Mouse (Mus musculus): ENCODE data around the gene ccdc198.
"Not testable (repeated sequence)": the region's sequence is repeated elsewhere in the genome, so short reads cannot be mapped to it uniquely, and the experiment has no call there.

The ccdc198 gene

GRCm38 (mm10) chr14:49245126-49245714, at the start of gene ccdc198:
TSS of gene ccdc198 (minus strand) at chr14:49245474.
- no peak for DNase-seq (ENCODE audit: low spot score)

GRCm38 (mm10) chr14:49293802-49294449, 48.7 kb upstream of the ccdc198 start:
- no peak for DNase-seq (ENCODE audit: low spot score)

GRCm38 (mm10) chr14:49290029-49290745, 44.9 kb upstream of the ccdc198 start:
- DNase-seq (ENCODE audit: low spot score) = no peak

- DNase-seq (ENCODE audit: low spot score) = no peak
Measured at GRCm38 (mm10) chr14:49283784-49284655, 38.7 kb upstream of the ccdc198 start.

DNA sequence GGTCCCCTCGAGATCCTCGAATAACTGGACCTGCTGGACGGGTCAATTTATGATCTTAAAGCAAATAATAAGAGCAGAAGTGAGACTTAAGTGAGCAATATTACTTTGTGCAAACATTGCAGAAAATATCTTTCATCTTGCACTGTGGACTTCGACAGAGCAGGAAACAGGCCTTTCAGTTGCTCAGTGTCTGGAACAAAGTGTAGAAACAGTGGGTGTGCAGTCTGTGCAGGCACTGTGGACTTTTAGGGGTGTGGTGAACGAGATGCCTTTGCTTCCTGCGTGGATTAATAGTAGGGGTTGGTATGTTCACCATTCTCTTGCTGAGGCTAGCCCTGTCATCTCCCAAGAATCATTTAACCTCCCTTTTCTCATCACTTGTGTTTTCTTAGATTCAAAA, 33.6 kb upstream of the ccdc198 start:
- no peak for DNase-seq (ENCODE audit: low spot score)

- DNase-seq (ENCODE audit: low spot score) = not testable (repeated sequence)
Measured at GRCm38 (mm10) chr14:49278479-49278878, 33.2 kb upstream of the ccdc198 start.

DNA sequence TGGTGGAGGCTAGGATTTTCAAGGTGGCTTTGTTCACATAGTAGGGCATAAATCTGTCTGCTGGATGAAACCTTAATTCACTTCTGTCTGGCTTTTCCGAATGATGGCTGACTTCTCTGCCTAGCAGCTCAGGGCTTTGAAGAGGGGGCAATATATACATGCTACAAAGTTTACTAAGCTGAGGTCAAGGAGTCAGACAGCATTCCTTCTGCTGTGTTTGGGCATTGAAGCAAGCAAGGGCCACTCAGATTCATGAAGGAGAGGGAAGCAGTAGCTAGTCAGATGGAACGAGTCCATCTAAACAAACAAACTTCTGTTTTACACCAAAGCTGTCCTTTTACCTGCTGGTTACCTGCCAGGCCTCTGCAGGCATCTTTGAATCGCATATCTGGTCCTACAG, 32.4 kb upstream of the ccdc198 start:
- DNase-seq (ENCODE audit: low spot score) = no peak

- no peak for DNase-seq (ENCODE audit: low spot score)
Measured at GRCm38 (mm10) chr14:49275376-49275775, 30.1 kb upstream of the ccdc198 start.

DNA sequence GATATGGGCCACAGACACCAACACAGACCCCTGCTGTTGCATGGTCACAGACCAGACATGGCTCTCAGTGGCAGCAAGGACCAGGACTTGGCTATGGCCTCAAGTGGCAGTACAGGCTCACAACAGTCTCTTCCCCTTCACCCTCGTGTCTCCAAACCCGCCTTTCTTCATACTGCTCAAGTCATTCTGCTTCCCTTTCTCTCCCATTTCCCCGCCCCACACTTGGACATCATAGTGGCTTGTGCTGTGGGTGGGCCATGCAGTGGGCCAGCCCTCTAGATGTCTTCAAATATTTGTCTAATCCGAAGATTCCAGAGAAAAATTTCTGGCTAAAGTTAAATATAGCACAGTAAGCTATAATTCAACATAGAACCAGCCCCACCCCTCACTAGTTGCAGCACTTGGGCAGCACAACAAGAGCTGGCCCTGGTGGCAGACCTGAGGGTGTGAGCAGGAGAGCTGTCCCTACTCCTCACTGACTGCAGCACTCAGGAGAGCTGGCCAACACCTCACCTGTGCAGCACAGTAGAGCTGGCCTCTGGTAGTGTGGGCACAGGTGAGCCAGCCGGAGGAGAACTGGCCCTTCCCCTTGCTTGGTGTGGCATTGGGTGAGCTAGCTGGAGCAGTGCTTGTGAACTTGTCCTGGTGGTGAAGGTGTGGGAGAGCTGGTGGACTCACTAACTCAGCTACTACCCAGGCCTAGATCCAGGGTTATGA, 20.2 kb upstream of the ccdc198 start:
- no peak for DNase-seq (ENCODE audit: low spot score)

DNA sequence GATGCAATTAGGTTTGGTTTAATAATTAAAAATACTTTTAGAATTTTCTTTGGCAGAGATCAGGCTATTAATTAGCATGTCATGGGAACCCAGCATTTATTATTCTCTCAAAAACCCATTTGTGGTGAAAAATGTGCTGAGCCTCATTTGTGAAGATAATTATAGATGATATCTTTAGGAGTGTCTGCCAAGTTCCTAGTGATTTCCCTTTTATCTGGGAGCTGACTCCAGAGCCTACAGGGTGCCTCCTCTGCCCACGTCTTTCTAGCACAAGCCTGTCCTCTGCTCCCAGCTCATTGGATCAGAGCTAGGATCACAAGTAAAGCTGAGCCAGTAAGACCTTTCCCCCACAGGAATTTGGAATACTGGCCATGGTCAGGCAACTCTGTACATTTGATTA, 3.8 kb downstream of the ccdc198 start:
- no peak for DNase-seq (ENCODE audit: low spot score)

DNA sequence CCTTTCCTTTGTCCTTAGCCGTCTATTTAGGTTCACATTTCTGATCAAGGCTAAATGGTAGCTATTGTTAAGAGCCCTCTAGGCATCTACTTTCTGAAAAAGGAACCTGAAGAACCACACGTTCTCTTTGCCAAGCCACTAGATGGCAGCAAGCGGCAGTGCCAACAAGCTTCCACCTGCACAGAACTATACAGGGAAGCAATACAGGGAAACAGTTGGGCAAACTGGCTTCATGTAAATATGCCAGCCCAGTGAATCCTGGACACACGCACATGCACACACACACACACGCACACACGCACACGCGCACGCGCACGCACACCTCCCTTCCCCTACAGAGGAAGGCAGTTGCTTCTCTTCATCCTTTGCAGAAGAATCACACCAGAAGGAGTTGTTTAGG, 7.1 kb downstream of the ccdc198 start:
- no peak for DNase-seq (ENCODE audit: low spot score)

DNA sequence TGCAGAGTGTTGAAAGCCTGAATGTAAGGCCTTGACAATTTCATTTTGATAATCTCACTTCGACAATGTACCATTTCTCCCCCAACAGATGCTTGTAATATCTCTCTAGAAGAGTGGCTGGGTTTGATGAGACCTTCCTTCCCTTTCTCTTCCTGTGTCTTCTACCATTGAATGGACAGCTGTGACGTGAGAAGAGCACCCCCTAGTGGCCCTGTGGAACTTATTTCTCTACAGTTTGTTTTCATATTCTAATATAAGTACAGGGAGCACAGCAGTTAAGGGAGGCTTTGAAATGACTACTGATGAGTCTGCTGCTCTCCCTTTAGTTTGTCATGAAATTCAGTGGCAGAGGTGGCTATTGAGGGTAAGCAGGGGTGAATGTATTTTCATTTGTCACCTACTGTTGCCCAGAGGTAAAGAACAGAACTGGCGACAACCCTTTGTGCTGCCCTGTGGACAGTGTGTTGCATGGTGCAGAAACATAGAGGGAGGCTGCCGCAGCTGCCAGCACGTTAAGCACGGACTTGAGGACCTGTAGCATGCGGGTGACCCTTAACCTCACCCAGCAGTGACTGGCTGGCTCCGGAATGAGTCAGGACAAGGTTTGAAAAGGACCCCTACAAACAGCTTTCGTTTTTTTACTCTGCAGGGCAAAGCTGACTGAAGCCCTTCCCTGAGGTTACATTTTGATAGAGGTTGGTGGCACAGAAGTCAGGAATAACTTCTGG, 10.3 kb downstream of the ccdc198 start:
- DNase-seq (ENCODE audit: low spot score) = peak; percentile 68

- no peak for DNase-seq (ENCODE audit: low spot score)
Measured at GRCm38 (mm10) chr14:49231845-49232244, 13.4 kb downstream of the ccdc198 start.

DNA sequence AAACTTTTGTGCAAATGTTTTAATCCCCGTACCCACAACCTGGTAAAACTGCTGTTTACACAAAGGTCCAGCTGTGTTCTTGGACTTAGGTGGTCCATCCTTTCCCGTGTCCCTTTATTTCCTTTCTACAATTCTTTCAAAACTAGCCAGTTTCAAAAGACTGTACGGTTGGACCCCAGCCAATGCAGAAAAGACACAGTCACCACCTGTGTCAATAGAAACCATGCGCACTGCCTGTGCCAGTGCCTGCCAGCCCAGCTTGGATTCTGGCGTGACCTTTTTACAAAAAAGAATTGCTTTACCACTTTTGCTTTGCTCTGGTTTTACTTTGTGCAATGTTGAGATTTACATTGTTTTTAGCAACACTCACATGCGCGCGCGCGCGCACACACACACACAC, 18.3 kb downstream of the ccdc198 start:
- no peak for DNase-seq (ENCODE audit: low spot score)

DNA sequence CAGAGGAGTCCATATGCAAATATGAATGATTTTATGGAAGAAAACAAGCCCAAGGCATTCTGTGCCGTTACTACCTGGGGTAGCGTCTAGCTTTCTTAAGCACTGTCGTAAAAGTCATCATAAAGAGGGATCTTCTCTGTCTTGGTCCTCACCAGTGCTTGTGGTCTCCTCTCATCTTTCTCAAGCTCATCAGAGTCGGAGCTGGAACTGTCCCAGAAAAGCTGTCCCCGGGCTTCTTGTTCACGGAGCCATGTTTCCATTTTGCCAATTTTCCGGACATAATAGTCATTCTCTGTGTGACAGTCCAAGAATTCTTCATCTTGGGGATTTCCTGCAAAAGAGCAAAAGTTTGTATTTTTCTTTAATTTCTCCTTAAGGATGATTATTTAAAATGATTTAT, 18.8 kb downstream of the ccdc198 start:
- DNase-seq (ENCODE audit: low spot score) = no peak

- DNase-seq (ENCODE audit: low spot score) = peak; percentile 65
Measured at GRCm38 (mm10) chr14:49221771-49222170, 23.5 kb downstream of the ccdc198 start.

- DNase-seq (ENCODE audit: low spot score) = peak; percentile 70
Measured at GRCm38 (mm10) chr14:49219466-49220022, 25.7 kb downstream of the ccdc198 start.

DNA sequence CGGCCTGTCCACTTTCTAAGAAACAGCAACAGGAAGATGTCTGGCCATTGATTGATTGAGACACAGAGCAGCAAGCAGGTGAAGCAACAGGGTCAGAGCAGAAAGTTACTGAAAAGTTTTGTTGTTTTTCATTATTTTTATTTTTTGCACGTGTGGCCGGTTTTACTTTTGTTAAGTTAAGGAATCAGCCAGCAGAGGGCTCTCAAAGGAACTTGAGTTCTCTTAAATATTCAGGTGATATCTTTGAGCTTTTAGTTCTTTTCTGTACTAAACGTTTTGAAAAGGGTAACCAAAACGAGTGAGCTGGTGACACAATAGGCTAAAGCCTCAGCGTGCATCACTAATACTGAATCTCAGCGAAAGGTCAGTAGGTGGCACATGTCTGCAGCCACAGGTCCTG, 26.6 kb downstream of the ccdc198 start:
- DNase-seq (ENCODE audit: low spot score) = no peak

DNA sequence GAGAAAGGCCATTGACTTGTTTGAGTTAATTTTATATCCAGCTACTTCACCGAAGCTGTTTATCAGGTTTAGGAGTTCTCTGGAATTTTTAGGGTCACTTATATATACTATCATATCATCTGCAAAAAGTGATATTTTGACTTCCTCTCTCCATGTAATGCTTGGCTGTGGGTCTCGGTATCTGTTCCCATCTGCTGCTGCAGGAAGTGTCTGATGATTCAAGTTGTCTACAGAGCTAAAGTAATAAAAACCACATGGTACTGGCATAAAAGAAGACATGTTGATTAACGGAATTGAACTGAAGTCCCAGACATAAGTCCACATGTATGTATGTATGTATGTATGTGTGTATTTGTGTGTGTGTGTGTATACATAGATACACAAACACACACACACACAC, 35.1 kb downstream of the ccdc198 start:
- DNase-seq (ENCODE audit: low spot score) = not testable (repeated sequence)

DNA sequence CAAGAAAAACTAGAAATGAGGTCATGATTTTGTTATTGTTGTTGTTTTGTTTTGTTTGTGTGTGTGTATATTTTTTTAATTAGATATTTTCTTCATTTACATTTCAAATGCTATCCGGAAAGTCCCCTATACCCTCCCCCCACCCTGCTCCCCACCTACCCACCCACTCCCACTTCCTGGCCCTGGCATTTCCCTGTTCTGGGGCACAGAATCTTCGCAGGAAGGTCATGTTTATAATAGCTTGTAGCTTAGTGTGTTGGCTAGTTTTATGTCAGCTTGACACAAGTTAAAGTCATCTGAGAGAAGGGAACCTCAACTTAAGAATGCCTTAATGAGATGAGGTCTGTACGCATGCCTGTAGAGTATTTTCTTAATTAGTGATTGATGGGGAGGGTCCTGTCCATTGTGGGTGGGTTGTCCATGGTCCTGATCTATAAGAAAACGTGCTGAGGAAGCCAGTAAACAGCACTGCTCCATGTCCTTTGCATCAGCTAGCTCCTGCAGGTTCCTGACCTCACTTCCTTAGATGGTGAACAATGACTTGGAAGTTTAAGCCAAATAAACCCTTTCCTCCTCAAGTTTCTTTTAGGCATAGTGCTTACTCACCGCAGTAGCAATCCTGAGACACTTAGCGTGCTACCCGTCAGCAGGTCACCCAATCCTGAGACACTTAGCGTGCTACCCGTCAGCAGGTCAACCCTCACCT, 44.0 kb downstream of the ccdc198 start:
- DNase-seq (ENCODE audit: low spot score) = no peak

All from T-cell, adult 2 months (primary cell).